12 mouse cellular contexts compared by ENCODE assay signal in the genomic region with DNA sequence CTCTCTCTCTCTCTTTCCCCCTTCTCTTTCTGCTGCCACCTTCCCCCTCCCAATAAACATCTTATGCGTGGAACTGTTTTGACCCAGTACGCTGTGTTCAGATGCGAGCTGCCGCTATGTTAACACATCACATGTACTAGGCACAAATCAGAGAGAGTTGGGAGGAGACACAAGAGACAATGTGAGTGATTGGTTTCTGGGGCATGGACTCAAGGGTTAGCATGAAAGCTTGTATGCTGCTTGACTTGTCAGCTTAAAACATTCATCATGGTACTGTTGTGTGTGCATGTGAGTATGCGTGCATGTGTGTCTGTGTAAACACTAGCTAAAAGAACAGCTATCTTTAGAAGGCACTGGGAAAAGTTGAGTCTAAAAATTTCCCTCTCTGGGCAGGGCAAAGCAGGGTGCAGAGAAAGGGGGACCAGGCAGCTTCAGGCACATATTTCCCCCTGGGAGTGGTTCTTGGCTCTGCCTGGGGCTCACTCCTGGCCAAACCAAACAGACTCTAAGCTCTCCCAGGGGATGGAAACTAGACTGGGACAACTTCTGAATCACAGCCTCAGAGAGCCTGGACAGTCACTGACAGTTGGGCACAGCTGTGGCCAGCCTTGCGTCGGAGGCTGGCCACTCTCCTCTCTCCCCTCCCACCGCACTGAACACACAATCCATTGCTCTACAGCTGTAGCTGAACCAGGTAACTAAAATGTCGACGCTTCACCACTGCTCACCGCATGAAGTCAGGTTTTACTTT. TPM values are rescaled to one million over a fixed set of nuclear protein-coding genes. Genes with fewer than 3 reads are reported as not detected.
DNase-seq lines count a peak whose midpoint lies in the region; ATAC-seq and TF ChIP-seq lines count a peak whose summit lies in the region.
"Had no signal": no experiment of that assay in that cellular context is flagged by ENCODE, and none has a peak within 500 bp of the region (broad histone marks: within the 10 kb centered on the region; RNA-seq: fewer than 3 reads in every experiment).

No protein-coding gene starts in this region.

- H3K27ac ChIP-seq in heart, embryonic 11.5 days (ENCODE audit: low read depth, low read length), result no peak overlapping the region
- peak overlapping the region; percentile 8 to 12; a peak in 1 of 4 replicates for H3K27ac ChIP-seq in heart, embryonic 14.5 days (replicated peaks in 1 of 2; ENCODE audit: control insufficient read depth in 1 of 2, insufficient read depth in 1 of 2, low read depth in 2 of 2, low read length in 2 of 2)
- H3K27ac ChIP-seq in kidney, embryonic 14.5 days (ENCODE audit: low read depth, low read length), result peak overlapping the region; percentile 87; the same call in 1 of the 2 replicates
- H3K27ac ChIP-seq: forebrain, embryonic 15.5 days had no signal

- no peaks in the 10 kb centered on the region for H3K27me3 ChIP-seq in heart, embryonic 11.5 days (ENCODE audit: control insufficient read depth, insufficient read depth, low read length)
- H3K27me3 ChIP-seq in heart, embryonic 14.5 days (ENCODE audit: control insufficient read depth, insufficient read depth, low read length), result no peaks in the 10 kb centered on the region
- H3K27me3 ChIP-seq in kidney, embryonic 14.5 days (ENCODE audit: control insufficient read depth, insufficient read depth, low read length), result no peaks in the 10 kb centered on the region
- H3K27me3 ChIP-seq in myocyte (ENCODE audit: control insufficient read depth, insufficient read depth, insufficient read length), result no peaks in the 10 kb centered on the region
- H3K27me3 ChIP-seq: forebrain, embryonic 15.5 days had no signal

- 65% methylated on average over 11 of the region's 11 CpGs for WGBS in heart, embryonic 11.5 days (ENCODE audit: insufficient replicate concordance)
- 64% methylated on average over 11 of the region's 11 CpGs for WGBS in heart, embryonic 14.5 days
- WGBS in kidney, embryonic 14.5 days, result 52% methylated on average over 11 of the region's 11 CpGs

- H3K36me3 ChIP-seq in heart, embryonic 11.5 days (ENCODE audit: control insufficient read depth, insufficient read depth, low read length), result peaks cover 13% of the 10 kb centered on the region
- peaks cover 40% of the 10 kb centered on the region for H3K36me3 ChIP-seq in heart, embryonic 14.5 days (ENCODE audit: control insufficient read depth, insufficient read depth, low read length)
- peaks cover 26% of the 10 kb centered on the region for H3K36me3 ChIP-seq in kidney, embryonic 14.5 days (ENCODE audit: control insufficient read depth, insufficient read depth, low read length)
- peaks cover 21% of the 10 kb centered on the region for H3K36me3 ChIP-seq in myocyte (ENCODE audit: control insufficient read depth, insufficient read depth)

- peaks cover 4% of the 10 kb centered on the region; the same call in 1 of the 2 replicates for H3K4me1 ChIP-seq in heart, embryonic 11.5 days (ENCODE audit: control insufficient read depth, insufficient read depth, low read length)
- peaks cover 28 to 33% of the 10 kb centered on the region in 2 experiments for H3K4me1 ChIP-seq in heart, embryonic 14.5 days (ENCODE audit: control insufficient read depth in 2 of 2, insufficient read depth in 2 of 2, low read length in 2 of 2)
- H3K4me1 ChIP-seq in kidney, embryonic 14.5 days (ENCODE audit: control insufficient read depth, insufficient read depth, low read length), result peaks cover 25% of the 10 kb centered on the region

- H3K4me2 ChIP-seq in heart, embryonic 11.5 days, result no peak overlapping the region
- H3K4me2 ChIP-seq in heart, embryonic 14.5 days (ENCODE audit: low read length), result no peak overlapping the region
- 0 out of 2 replicates have a peak overlapping the region, but pooled peaks have one; percentile 4 for H3K4me2 ChIP-seq in kidney, embryonic 14.5 days (replicated peaks; ENCODE audit: low read depth, low read length)
- peak overlapping the region; percentile 98 for H3K4me2 ChIP-seq in myocyte (ENCODE audit: low read depth)
- H3K4me2 ChIP-seq: forebrain, embryonic 15.5 days had no signal

- no peaks in the 10 kb centered on the region for H3K79me2 ChIP-seq in myocyte (ENCODE audit: control insufficient read depth, insufficient read depth)

- peak; percentile 98 for DNase-seq in heart, adult 11 months
- DNase-seq in left cerebral cortex, postnatal 36 days (ENCODE audit: low spot score in 2 of 2), result no peak
- no peak for DNase-seq in frontal cortex, postnatal 14 days (ENCODE audit: low spot score in 2 of 2)
- no peak for DNase-seq in gastrocnemius, postnatal 25 days
- DNase-seq: liver, postnatal 0 days had no signal

- TF ChIP-seq POLR2A in myocyte (IDR thresholded peaks at IDR 0.05; ENCODE audit: insufficient read length, low read depth), result peak; percentile 36

- no peak overlapping the region for H3K4me3 ChIP-seq in heart, embryonic 11.5 days (ENCODE audit: low read depth, low read length)
- no peak overlapping the region for H3K4me3 ChIP-seq in heart, embryonic 14.5 days (ENCODE audit: control insufficient read depth in 1 of 2, insufficient read depth in 1 of 2, low read depth in 1 of 2, low read length in 2 of 2)
- no peak overlapping the region for H3K4me3 ChIP-seq in kidney, embryonic 14.5 days (ENCODE audit: low read length)
- H3K4me3 ChIP-seq in myocyte, result peak overlapping the region; percentile 19
- H3K4me3 ChIP-seq: forebrain, embryonic 15.5 days had no signal

- no peak overlapping the region for H3K9ac ChIP-seq in heart, embryonic 11.5 days (ENCODE audit: low read depth, low read length)
- no peak overlapping the region for H3K9ac ChIP-seq in heart, embryonic 14.5 days (ENCODE audit: low read length)
- H3K9ac ChIP-seq in kidney, embryonic 14.5 days (ENCODE audit: low read depth, low read length), result no peak overlapping the region
- H3K9ac ChIP-seq: forebrain, embryonic 15.5 days; liver, postnatal 0 days had no signal

- H3K9me3 ChIP-seq in heart, embryonic 11.5 days (replicated peaks; ENCODE audit: control insufficient read depth, low read length), result no peaks in the 10 kb centered on the region
- no peaks in the 10 kb centered on the region for H3K9me3 ChIP-seq in heart, embryonic 14.5 days (ENCODE audit: control insufficient read depth, low read length)
- H3K9me3 ChIP-seq in kidney, embryonic 14.5 days (ENCODE audit: control insufficient read depth, low read length), result no peaks in the 10 kb centered on the region
- H3K9me3 ChIP-seq: forebrain, embryonic 15.5 days had no signal

- intact Hi-C loops in left cerebral cortex, postnatal 36 days (cut with DNase I), result no loop called here

- no peak for ATAC-seq in heart, embryonic 11.5 days (replicated peaks; ENCODE audit: insufficient number of reproducible peaks, low FRiP score, low TSS enrichment)
- peak; percentile 31; the same call in 1 of the 2 replicates for ATAC-seq in heart, embryonic 14.5 days (ENCODE audit: insufficient number of reproducible peaks, insufficient read depth, low FRiP score, low read depth)
- ATAC-seq in kidney, embryonic 14.5 days (ENCODE audit: low FRiP score, low TSS enrichment), result peak; percentile 25; the same call in 1 of the 2 replicates
- ATAC-seq: forebrain, embryonic 15.5 days had no signal

- H3ac ChIP-seq in myocyte (ENCODE audit: control insufficient read depth, insufficient read length), result no peak overlapping the region

TF ChIP-seq in myocyte, 11 proteins besides CTCF, POLR2A, EP300 and RAD21 (continues in another document):
- TF ChIP-seq SRF (IDR thresholded peaks at IDR 0.05; ENCODE audit: control insufficient read depth, insufficient read length, low read depth) (peak; percentile 12), MYOD1 (IDR thresholded peaks at IDR 0.05; ENCODE audit: control insufficient read depth in 1 of 3, insufficient read length in 2 of 3, low read depth in 2 of 3) (peak; percentile 78 to 99 (median 91))

RNA-seq across cellular contexts. Expression of a gene that starts 26.4 kb away (rescaled TPM):
- 0.82 and 1.3 TPM in 2 replicates for polyA plus RNA-seq in heart, embryonic 11.5 days (2014; fragmentation: Nextera tagmentation; extraction: Ambion mirVana)
- polyA plus RNA-seq in heart, embryonic 14.5 days (2014; fragmentation: Nextera tagmentation; extraction: Ambion mirVana), result 1.5 and 2.3 TPM in 2 replicates
- polyA plus RNA-seq in kidney, embryonic 14.5 days (2014; fragmentation: Nextera tagmentation; extraction: Ambion mirVana), result 1.8 and 2.1 TPM in 2 replicates
- polyA plus RNA-seq in myocyte (2012; fragmentation: generic; extraction: Trizol), result 5.7 TPM
- total RNA-seq in left cerebral cortex, postnatal 36 days (2021), result 1 to 10 TPM; 2.2 to 2.7 TPM
- total RNA-seq in gastrocnemius, postnatal 25 days (2021), result under 1 TPM; 0.23 to 0.38 TPM
- total RNA-seq: common myeloid progenitor, adult 5-6 weeks had no signal

RNA-seq across cellular contexts. Expression of a gene that starts 27.4 kb away (rescaled TPM):
- polyA plus RNA-seq in heart, embryonic 11.5 days (2014; fragmentation: Nextera tagmentation; extraction: Ambion mirVana), result 0.08 TPM in 1 of 2 replicates, not detected in the other
- 0.16 TPM in 2 replicates for polyA plus RNA-seq in heart, embryonic 14.5 days (2014; fragmentation: Nextera tagmentation; extraction: Ambion mirVana)
- polyA plus RNA-seq in kidney, embryonic 14.5 days (2014; fragmentation: Nextera tagmentation; extraction: Ambion mirVana), result 0.03 and 0.14 TPM in 2 replicates
- 0.02 TPM for polyA plus RNA-seq in myocyte (2012; fragmentation: generic; extraction: Trizol)
- under 1 TPM; 0.29 to 0.39 TPM for total RNA-seq in left cerebral cortex, postnatal 36 days (2021)
- not detected for total RNA-seq in gastrocnemius, postnatal 25 days (2021)
- total RNA-seq: common myeloid progenitor, adult 5-6 weeks had no signal
- polyA plus RNA-seq: large intestine, adult 2 months had no signal

RNA-seq across cellular contexts. Expression of a gene that starts 27.4 kb away (rescaled TPM):
- polyA plus RNA-seq in heart, embryonic 11.5 days (2014; fragmentation: Nextera tagmentation; extraction: Ambion mirVana), result 13.2 and 16.9 TPM in 2 replicates
- polyA plus RNA-seq in heart, embryonic 14.5 days (2014; fragmentation: Nextera tagmentation; extraction: Ambion mirVana), result 15.8 and 16.4 TPM in 2 replicates
- polyA plus RNA-seq in kidney, embryonic 14.5 days (2014; fragmentation: Nextera tagmentation; extraction: Ambion mirVana), result 8.3 and 14.6 TPM in 2 replicates
- 54.1 TPM for polyA plus RNA-seq in myocyte (2012; fragmentation: generic; extraction: Trizol)
- total RNA-seq in left cerebral cortex, postnatal 36 days (2021), result 1 to 10 TPM in 1 of 2 experiments, under 1 TPM in 1; 0.95 to 1.1 TPM
- total RNA-seq in gastrocnemius, postnatal 25 days (2021), result under 1 TPM; 0.36 to 0.70 TPM

RNA-seq across cellular contexts. Expression of a gene that starts 37.0 kb away (rescaled TPM):
- 82.6 and 84.0 TPM in 2 replicates for polyA plus RNA-seq in heart, embryonic 11.5 days (2014; fragmentation: Nextera tagmentation; extraction: Ambion mirVana)
- 88.0 and 92.7 TPM in 2 replicates for polyA plus RNA-seq in heart, embryonic 14.5 days (2014; fragmentation: Nextera tagmentation; extraction: Ambion mirVana)
- polyA plus RNA-seq in kidney, embryonic 14.5 days (2014; fragmentation: Nextera tagmentation; extraction: Ambion mirVana), result 117 and 131 TPM in 2 replicates
- 232 TPM for polyA plus RNA-seq in myocyte (2012; fragmentation: generic; extraction: Trizol)
- 10 to 100 TPM; 46.6 to 50.3 TPM for total RNA-seq in left cerebral cortex, postnatal 36 days (2021)
- total RNA-seq in gastrocnemius, postnatal 25 days (2021), result 10 to 100 TPM; 45.3 to 52.3 TPM

RNA-seq across cellular contexts. Expression of a gene that starts 45.7 kb away (rescaled TPM):
- 0.16 and 0.18 TPM in 2 replicates for polyA plus RNA-seq in heart, embryonic 11.5 days (2014; fragmentation: Nextera tagmentation; extraction: Ambion mirVana)
- polyA plus RNA-seq in heart, embryonic 14.5 days (2014; fragmentation: Nextera tagmentation; extraction: Ambion mirVana), result 0.08 and 0.12 TPM in 2 replicates
- polyA plus RNA-seq in kidney, embryonic 14.5 days (2014; fragmentation: Nextera tagmentation; extraction: Ambion mirVana), result 0.09 TPM in 1 of 2 replicates, not detected in the other
- not detected for polyA plus RNA-seq in myocyte (2012; fragmentation: generic; extraction: Trizol)
- total RNA-seq in left cerebral cortex, postnatal 36 days (2021), result under 1 TPM; 0.29 to 0.30 TPM
- not detected for total RNA-seq in gastrocnemius, postnatal 25 days (2021)
- total RNA-seq: common myeloid progenitor, adult 5-6 weeks had no signal
- polyA plus RNA-seq: large intestine, adult 2 months; liver, postnatal 0 days had no signal

Comparison
In these comparisons a context has a peak if more than half of its experiments do, and no peak if none do; other contexts are left out.
1. H3K4me2 ChIP-seq: peak in kidney, embryonic 14.5 days (single experiment) and myocyte (single experiment); none in heart, embryonic 11.5 days (single experiment) and heart, embryonic 14.5 days (single experiment).